Mouse (Mus musculus) lung, postnatal 10 days (tissue): ENCODE results near the gene Rpl23.

Experiments used
- DNase-seq: peaks from one replicate; pipeline ENCODE4 v3.0.0; 2021

Rpl23 gene

DNA sequence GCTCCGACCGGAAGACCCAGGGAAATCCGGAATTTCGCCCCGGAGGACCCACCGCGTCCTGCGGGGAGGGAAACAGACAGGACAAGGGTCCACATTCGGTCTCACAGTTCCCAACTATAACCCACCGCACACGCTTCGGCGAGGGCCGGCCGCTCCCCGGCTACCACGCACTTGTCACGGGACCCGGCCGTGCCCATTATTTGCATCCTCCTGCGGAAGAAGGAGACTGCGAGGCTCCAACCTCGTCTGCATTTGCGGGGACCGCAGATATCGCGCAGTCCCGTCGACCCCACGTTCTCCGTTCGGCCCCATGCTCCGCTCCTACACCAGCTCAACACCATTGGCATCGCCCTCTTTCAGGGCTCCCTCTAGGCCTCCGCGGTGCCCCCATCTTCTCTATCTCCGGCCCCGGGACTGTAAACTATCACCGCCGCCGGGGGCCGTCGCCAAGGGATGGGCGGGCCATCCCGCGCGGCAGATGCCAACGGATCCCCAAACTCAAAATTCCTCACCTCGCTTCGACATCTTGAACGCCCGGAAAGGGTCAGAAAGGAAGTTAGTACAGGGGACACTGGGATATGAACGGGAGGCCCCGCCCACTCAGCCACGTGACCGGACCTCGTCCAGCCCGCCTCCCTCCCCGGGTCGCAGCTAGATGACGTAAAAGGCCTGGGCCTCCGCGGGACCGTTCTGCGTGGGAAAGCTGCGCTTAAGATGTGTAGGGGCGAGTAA, at the start of gene Rpl23:
TSS of gene Rpl23 (minus strand) at position 606 of the 732 bp plus-strand sequence.
- peak; percentile 100 for DNase-seq

DNA sequence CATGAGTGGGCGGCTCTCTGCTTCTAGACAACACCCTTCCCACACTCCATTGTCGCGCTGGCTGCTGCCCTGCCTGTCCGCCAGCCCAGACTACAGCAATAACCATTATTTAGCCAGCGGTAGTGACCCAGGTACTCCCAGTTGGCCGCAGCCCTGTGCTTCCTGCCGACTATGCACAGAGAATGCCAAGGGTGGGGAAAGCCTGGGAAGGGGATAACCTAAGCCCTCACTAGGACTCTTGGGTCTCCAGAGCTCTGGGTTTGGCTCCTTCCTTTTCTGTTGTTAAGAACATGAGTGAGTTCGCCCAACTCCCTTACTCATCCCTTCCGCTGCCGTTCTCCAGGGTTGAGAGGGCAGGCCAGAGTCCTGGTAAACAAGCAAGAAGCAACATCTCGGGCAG, 49.8 kb upstream of the Rpl23 start:
- no peak for DNase-seq

DNA sequence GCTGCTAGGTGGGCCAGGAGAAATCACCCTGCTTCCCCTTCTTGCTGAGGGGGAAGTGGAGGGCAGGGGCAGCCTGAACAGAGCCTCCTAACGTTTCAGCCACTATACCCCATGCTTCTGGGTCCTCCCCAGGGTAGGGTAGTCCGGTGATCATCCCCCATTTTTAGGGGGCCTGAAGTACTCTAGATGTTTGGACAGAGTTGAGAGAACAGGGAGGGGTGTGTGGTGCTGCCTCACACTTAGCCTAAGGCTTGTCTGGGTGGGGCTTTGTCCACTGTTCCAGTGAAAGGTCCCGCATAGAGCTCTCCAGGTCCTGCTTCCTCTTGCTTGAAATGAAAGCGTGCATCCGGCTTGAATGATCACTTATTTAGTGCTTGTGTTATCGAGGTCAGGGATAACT, 48.3 kb upstream of the Rpl23 start:
- no peak for DNase-seq

DNA sequence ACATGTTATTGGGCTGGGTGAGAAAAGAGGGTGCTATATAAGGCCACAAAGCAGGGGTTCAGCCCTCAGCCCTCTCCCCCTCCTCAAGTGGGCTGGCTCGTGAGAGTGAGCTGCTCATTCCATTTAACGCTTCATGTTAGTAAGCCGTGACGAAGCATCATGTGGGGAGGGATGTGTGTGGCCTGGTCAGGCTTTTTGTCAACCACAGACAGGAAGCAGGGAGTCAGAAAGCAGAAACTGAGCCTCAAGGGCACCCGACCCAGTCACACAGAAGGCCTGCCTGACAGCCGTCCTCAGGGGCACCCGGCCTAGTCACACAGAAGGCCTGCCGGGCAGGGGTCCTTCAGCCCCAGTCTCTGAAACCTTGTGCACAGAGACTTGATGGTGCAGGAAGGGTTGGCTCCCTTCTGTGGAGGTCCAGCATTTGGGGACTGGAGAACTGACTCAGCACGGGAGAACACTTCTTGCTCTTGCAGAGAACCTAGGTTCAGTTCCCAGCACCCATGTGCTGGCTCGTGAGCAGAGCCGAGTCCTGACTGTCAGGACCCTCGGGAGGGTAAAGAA, 47.8 kb upstream of the Rpl23 start:
- DNase-seq = no peak

DNA sequence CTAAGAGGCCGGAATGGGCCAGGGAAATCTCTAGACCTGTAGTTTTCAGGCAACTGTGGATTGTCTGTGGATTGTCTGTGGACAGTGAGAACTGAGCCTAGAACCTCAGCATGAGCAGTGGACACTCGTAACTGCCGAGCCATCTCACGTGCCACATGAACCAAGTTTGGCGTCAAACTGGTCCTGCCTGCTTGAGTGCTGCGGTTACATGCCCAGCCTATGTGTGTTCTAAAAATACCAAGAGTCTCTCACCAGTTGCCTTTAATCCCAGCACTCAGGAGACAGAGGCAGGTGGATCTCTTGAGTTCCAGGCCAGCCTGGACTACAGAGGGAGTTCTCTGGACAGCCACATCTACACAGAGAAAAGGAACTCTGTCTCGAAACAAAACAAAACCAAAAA, 47.1 kb upstream of the Rpl23 start:
- no peak for DNase-seq

DNA sequence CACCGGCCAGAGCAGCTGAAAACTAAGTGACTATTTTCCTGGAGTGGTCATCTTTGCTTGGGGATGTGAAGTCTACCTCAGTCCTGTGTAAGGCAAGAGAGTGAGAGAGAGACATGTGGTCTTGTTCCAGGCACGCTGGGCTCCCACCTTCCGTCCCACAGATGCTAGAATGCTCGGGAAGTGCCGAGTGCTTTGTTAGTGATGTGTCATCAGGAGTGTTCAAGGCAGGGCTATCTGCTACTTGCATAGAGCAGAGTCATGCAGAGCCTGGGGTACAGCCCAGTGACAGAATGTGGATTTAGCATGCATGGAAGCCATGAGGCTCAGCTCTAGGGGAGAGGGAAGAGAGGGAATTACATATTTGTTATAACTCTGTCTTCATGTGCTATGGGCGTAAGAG, 45.4 kb upstream of the Rpl23 start:
- DNase-seq = no peak

DNA sequence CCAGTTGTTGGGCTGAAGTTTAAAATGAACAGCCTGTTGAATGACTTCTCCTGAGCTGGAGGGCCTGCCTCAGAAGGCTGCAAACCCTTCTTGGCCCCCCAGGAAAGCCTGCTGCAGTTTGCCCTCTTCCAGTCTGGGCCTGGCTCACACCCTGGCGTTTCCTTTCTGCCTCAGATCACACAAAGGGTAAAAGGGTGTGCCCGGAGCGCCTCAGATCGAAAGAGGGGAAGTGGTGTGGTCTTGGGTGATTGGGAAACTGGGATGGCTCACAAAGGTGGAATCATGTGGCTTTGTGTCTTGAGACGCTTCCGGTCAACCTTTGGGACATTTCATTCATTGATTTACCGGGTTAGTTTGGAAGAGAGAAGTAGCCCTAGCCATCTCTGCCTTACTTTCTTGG, 44.2 kb upstream of the Rpl23 start:
- no peak for DNase-seq

DNA sequence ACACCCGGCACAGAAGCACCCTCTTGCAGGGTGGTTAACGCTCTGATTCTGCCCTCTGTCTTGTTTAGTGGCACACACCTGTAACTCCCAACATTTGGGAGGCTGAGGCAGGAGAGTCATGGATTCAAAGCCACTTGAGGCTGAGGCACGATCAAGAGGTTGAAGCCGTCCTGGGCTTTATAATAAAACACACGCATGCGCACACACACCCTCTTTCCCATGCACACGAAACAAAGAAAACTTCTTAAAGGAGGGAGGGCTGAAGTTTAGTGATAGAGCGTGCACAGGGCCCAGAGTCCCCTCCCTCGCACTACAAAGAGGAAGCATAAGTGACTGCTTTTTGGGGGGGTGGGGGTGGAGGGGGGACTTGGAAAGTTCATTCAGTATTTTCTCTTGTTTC, 43.7 kb upstream of the Rpl23 start:
- no peak for DNase-seq

DNA sequence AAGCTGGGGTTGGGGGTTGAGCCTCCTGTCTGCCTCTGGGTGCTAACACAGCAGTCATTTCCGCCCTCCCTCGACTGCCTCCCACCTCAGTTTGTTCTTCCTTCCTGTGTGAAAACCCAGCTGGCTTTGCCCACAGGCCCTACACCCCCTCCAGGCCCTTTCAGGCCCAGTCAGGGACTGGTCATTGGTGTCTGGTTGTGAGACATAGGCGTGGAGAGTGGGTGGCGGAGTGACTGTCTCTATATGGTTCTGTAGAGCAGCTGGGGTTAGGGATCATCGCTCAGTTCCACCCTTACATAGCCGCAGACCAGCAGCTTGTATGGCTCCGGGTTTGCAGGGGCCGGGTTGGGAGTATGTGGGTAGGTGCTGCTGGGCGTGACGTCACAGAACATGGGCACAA, 43.1 kb upstream of the Rpl23 start:
- peak; percentile 65 for DNase-seq

DNA sequence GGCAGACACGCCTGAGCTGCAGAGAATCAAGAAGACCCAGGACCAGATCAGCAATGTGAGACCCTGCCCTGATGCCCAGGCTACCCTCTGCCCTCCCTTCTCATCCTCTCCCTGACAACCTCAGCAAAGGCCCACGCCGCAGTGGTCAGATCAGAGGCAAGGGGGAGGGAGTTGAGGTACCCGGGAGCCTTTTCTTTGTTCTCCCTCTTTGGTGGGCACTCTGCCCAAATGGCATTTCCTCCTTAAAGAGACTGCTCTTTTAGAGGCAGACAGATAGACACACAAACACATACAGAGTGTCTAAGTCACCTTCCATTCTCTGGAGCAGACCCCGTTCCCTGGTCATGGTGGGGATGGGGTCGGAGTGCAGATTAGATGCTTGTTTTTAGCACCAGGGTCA, 42.7 kb upstream of the Rpl23 start:
- peak; percentile 79 for DNase-seq

DNA sequence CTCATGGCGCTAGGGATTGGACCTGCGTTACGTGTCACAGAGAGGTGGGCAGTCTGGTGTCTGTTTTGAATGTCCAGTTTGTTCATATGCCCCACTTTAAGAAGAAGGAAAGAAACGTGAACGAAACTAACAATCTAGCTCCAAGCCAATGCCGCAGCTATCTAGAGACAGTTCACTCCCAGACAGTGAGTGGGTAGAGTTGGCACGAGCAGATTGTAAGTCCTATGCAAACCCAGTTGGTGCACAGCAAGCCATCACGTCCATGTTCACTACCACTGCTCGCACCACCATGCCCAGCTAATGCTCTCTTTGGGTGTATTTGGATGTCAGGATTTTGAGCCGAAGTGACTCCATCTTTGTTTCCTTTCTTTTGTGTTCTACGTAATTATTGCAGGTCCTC, 41.9 kb upstream of the Rpl23 start:
- DNase-seq = no peak

DNA sequence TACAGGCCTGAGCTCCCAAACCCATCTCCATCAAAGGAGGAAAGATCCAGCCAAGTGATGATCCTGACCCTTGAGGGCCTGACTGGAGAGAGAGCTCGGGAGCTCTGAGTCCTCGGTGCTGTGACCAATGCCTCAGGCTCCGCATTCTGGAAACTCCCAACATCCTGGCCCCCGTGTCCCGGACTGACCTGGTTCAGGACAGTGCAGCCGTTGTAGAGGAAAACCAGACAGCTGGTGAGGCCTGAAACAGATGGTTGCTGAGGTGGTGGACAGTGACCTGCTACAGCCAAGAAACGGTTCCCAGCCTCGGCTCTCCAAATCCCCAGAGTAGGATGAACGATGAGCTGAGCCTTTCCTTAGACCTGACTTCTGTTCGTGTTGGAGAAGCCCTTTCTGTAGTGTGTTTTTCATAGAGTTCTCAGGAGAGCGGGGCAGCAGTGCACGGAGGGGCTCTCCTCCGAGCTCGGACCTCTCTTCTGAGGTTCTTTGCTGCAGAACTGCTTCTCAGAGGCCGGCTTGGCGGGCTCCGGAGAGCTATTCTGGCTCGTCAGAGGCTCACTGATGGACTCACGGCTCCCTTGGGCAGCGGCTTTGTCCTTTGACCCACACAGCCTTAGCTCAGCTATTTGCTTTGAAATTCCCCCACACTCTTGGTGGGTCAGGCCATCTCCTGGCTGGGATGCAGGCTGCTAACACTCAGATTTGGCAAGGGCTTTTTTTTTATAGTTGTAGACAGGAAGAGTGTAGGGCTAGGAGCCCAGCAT, 40.8 kb upstream of the Rpl23 start:
- peak; percentile 56 for DNase-seq

DNA sequence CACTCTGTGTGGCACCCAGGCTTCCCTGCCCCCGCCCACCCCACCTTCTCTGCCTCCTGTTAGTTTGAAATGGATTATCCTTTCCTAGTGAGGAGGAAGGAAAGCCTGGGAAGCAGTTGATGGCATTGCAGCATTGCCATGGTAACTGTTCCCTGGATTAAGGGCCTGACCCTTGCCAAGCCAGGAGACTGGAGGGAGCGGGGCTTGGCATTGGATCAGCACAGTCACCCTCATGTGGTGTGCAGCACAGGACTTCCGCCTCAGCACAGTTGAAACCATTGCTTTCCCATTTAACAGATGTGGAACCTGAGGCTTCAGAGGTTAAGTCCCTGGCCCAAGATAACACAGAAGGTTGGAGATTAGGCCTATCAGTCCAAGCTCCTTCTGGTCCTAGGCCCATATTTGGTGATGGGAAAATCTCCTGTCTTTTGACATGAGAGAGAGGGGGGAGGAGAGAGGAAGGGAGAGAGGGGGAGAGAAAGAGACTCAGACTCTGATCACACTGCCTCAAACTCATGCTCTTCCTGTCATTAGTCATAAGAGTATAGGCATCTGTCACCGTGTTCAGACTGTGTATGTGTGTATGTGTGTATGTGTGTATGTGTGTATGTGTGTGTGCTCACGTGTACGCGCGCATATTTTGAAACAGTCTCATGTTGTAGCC, 39.3 kb upstream of the Rpl23 start:
- DNase-seq = no peak

DNA sequence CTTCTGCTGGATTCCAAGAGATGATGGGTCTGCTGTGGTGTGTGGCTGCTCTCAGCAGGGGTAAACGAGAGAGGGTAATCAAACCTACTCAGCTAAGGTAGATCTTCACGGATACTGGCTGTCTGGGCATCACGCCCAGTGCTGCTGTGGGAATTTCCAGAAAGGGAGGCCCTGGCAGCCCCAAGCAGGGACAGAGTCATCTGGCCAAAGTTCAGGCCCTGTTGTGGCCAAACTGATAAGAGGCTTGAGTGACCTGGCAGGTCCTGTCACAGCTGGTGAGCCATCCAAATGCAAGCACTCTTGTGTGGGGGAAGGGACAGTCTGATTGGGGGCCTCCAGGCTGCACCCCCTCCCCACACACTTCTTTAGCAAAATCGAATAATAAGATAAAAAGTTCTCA, 38.6 kb upstream of the Rpl23 start:
- DNase-seq = no peak

DNA sequence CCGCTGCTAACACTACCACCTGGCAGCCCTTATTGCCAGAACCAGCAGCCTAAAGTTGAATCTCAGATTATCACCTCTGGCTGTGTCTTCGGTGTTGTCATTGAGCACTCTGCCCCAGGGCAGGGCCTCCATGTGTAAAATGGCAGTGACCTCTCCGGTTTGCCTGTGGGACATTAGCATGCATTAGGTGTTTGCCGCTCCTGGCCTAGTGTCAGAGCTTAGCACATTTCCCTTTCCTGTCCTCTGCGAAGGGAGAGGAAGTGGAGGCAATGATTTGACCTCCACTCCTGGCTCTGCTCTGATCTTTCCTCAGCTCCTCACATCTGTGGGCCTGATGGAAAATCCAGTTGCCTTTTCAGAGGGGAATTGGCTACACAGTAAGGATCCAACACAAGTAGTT, 37.7 kb upstream of the Rpl23 start:
- DNase-seq = no peak

DNA sequence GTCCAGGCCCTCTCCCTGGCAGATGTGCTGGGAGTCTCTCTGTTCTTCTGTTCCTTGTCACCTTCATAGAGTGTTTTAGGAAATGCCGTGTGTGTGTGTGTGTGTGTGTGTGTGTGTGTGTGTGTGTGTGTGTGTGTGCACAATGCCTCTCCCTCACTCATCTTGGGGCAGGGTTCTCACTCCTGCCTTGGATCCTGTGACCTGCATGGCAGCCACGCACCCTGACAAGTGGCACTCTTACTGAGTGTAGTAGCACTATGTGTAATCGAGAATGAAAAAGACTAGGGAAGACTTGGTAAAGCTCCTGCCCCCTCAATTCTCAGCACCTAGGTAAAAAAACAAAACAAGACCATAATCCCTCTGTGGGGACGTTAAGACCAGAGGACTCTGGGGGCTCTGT, 36.9 kb upstream of the Rpl23 start:
- no peak for DNase-seq

DNA sequence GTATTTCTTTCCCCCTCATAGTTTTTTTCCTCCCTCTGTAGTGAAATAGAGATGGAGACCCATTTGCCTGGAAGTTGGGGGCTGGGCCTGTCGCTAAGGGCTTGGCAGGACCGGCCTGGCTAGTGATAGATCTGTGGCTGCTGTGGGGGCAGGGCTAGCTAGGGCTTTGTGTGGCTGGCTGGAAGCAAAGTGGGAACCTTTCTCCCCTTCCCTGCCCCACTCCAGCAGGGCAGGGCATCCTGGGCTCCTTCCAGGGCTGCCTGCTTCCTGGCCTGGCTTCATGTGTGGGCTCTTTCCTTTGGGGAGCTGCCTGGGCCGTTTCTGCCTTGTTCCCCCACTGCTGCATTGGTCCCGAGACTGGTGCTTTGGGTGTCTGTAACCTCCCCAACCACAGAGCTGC, 36.3 kb upstream of the Rpl23 start:
- peak; percentile 80 for DNase-seq

DNA sequence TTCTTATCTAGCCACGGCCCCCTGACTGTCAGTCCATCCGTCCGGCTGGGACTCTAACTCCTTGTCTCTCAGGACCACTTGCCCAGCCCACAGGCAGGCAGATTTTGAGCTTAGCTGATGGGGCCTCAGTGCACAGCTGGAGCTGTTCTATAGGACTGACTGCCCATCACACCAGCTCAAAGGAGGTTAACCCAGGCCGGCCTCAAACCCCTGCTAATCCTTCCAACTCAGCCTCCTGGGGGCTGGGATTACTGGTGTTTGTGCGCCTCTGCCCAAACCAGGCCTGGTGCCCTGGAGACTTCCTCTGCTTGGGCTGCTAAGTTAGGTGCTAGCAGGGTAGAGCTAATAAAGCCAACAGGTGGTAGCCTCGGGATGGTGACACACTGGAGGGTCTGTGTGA, 35.8 kb upstream of the Rpl23 start:
- no peak for DNase-seq

DNA sequence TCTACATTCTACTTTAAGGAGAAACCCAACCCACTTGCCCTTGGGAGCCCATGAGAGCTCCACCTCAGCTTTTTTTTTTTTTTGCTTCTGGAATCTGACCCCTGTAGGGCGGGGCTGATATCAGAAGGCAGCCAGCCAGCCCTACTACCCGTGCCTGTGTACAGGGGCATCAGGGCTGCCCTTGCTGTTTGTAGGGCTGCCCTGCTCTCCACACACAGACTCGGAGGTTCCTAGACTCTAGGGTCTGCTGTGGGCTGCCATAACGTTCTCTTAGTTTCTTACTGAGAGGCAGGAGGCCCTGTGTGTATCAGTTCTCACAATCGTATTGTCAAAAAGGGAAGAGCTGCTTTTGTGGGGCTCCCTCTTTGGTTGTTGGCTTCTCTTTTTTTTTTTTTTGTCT, 35.1 kb upstream of the Rpl23 start:
- DNase-seq = no peak

DNA sequence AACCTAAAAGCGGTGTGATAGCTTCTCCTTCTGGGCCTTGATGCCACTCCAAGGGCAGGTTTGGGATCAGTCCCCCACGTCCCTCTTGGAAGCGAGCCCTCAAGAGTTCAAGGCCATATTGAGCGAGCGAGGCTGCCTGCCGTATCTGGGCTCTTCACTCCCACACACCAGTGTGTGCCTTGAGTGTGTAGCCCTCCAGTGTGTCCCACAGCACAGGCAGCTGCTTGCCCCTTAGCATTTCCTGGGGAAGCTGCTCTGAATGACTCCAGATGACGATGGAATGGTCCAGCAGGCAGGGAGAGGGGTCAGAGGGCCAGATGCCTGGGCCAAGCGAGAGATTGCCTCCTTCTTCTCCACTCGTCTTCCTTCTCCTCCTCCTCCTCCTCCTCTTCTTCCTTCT, 34.7 kb upstream of the Rpl23 start:
- DNase-seq = no peak

DNA sequence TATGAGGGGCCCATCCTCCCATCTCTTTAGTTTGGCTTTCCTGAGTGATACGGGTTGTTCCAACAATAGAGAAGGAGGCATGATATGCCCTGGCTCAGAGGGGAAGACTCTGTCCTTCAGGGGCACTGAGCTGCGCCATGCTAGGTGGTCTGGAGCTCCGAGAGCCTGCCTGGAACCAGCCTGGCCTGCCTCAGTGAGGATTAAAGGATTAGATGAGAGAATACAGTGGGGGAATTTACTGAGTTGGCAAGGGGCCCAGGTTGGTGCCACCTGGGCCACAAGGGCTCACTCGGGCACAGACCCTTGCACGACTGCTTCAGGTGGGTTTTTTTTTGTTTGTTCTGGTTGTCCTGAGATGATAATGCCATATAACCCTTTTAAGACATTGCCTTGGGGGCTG, 33.9 kb upstream of the Rpl23 start:
- no peak for DNase-seq

DNA sequence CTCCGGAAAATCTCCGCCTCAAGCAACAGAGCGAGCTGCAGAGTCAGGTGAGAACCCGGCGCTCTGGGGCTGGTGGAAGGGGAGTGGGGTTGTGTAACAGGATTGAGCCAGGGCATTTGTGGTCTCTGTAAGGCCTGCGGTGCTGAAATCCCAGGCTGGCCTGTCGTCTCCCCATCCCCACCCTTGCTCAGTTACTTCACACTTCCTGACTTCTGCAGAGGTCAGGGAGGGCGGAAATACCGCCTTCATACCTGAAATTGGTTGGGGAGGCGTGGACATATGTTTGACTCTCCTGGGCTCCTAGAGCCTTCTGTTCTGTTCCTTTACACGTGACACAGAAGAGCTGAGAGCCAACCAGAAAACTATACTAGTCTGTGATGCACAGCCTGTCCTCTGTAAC, 33.5 kb upstream of the Rpl23 start:
- no peak for DNase-seq

DNA sequence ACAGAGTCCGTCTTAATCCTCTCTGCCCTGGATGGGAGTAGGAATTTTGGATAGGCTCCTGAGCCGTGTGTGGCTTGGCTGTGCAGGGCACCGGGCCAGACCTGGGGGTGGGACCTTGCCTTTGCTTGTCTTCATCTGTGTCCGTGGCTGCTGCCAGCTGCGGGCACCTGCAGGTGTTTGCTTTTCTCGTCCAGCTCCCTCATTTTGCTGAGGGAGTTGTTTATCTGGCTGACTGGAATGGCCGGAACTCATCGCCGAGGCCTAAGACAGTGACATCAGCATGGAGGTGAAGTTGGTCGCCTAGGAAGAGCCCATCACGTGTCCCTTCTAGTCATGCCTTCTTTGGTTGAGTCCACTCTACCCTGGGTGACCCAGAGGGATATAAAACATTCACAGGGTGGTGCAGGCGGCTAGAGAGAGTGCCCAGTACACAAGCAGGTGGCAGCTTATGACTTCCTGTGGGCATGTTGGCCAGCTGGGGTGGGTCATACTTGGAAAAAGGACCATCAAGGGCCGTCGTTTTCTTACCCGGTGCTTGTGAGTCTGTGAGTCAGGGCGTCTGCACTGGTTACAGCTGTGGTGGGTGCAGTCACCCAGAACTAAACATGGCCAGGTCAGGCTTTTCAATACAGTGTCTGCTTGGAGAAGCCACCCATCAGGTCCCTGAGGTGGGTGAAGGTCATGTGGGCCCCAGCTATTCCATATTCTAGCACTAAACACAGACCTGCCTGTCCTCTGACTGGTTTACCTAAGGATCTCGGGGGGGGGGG, 31.7 kb upstream of the Rpl23 start:
- DNase-seq = no peak
